Mouse (Mus musculus) intestine, embryonic 15.5 days (tissue): ENCODE results near the gene Tacc2. TPM values are rescaled to one million over a fixed set of nuclear protein-coding genes. Genes with fewer than 3 reads are reported as not detected.

Experiments used
- ATAC-seq: fragments of 200-750 bp; cut with Nextera tagmentation; 2 replicates; pipeline ENCODE4 v1.8.0; 2017; ENCODE audit warnings: moderate TSS enrichment, moderate library complexity
- H3K27ac ChIP-seq: fragments of 300-500 bp; sonication (generic); 2 replicates; pipeline ENCODE4 v1.5.1; 2015; ENCODE audit warnings: mild to moderate bottlenecking, inconsistent platforms
- H3K27me3 ChIP-seq: fragments of 300-500 bp; sonication (generic); replicated peaks from 2 replicates; pipeline ENCODE4 v1.6.1; 2015; ENCODE audit warnings: inconsistent platforms
- H3K36me3 ChIP-seq: fragments of 300-500 bp; sonication (generic); 2 replicates; pipeline ENCODE4 v1.6.1; 2015; ENCODE audit warnings: inconsistent platforms
- H3K4me1 ChIP-seq: fragments of 300-500 bp; sonication (generic); replicated peaks from 2 replicates; pipeline ENCODE4 v1.6.1; 2015; ENCODE audit warnings: inconsistent platforms
- H3K4me2 ChIP-seq: fragments of 300-500 bp; sonication (generic); replicated peaks from 2 replicates; pipeline ENCODE4 v1.6.1; 2015; ENCODE audit warnings: mild to moderate bottlenecking, inconsistent platforms
- H3K4me3 ChIP-seq: fragments of 300-500 bp; sonication (generic); replicated peaks from 2 replicates; pipeline ENCODE4 v1.5.1; 2015; ENCODE audit warnings: inconsistent platforms
- H3K9ac ChIP-seq: fragments of 300-500 bp; sonication (generic); 2 replicates; pipeline ENCODE4 v1.6.1; 2015; ENCODE audit warnings: inconsistent platforms
- H3K9me3 ChIP-seq: fragments of 300-500 bp; sonication (generic); 2 replicates; pipeline ENCODE4 v1.6.1; 2016; ENCODE audit warnings: inconsistent platforms
- WGBS: fragments of 180-500 bp; shearing (Covaris S2); methylation state at CpG from one replicate; pipeline ENCODE4 v1.1.7; 2015; 5-methylcytosine and 5-hydroxymethylcytosine counted together
- polyA plus RNA-seq: library from polyadenylated mRNA; unstranded; fragments of >200 nt; fragmentation: Nextera tagmentation; extraction: Ambion mirVana; gene quantifications from 2 replicates; pipeline ENCODE4 v1.2.1, GENCODE M21; 2015

Gene Tacc2
- polyA plus RNA-seq, 1 experiment from 2014 or later: 27.8 TPM

DNA sequence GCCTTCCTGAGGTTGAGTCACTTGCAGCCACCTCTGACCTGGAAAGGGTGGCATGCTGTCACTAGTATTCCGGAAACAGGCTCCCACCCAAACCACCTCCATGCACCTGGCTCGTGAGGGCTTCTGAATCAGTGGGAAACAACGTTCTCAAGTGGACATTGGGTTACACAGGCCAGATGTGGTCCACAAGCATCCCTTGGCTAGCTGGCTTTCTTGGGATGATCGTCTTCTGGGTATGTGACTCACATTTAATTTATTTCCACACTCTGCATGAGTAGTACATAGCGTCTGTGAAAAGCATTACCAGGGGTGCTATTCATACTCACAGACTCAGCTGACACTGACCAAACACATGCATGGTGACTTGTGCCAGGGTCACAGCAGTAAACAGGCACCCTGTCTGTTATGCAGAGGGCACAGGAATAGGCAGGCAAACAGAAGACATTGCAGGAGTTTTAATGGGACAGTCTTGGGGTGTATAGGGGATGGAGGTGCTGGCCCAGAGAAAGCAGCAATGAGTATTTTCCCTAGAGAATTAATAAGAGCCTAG is 205.3 kb downstream of the Tacc2 start:
- Histone ChIP-seq H3K4me2 (no peak overlapping the region), H3K4me1 (peaks cover 9% of the 10 kb centered on the region), H3K9ac (no peak overlapping the region), H3K36me3 (no peaks in the 10 kb centered on the region), H3K4me3 (no peak overlapping the region), H3K27ac (no peak overlapping the region), H3K9me3 (no peaks in the 10 kb centered on the region), H3K27me3 (no peaks in the 10 kb centered on the region)
- WGBS: 57% methylated on average over 5 of the region's 5 CpGs
- no peak for ATAC-seq

DNA sequence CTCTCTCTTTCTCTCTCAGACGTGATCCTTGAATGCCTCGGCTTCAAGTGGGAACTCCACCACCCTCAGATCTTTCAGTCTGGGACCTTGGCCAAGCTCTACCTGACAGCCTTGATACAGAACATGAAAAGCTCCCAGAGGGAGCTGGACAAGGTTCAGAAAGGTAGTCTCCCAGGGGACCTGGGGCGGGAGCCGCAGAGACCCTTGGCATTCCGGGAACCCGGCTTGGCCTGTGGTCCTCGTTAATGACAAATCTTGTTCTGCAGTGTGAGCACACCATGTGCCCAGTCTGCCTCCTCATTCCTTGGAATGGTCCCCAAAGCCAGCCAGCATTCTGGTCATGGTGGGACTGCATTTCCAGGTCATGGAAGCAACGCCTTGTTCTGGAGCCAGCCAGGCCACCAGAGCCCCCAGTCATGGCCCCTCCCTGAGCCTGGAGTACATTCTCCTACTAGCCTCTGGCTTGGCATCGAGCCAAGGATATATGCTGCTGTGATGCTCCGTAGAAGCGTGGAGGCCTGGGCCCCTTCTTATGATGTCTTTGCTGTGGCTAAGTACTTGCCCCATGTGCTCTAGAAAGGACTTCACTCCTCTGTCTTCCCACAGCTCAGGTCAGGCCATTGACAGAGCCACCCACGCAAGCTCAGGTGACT is 208.8 kb downstream of the Tacc2 start:
- WGBS: 62% methylated on average over 12 of the region's 12 CpGs

DNA sequence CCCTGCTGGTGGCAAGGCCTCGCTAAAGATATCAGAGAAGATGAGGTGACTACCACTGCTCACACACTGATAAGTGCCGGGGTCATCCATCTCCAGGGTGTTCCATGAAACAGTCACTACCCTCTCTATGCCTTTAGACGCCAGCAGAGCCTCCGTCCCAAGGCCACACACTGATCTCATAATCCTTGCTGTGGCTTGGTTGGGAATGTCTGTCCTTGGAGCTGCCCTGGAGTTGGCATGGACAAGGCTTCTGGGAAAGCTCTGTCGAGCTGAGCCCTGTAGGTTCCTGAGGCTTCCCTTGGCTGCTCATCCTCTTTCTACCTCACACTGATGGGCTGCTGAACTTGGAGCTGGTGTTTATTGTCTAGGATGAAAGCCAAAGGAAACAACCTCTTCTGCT is 209.5 kb downstream of the Tacc2 start:
- Histone ChIP-seq H3K4me3 (no peak overlapping the region), H3K4me2 (no peak overlapping the region), H3K27ac (no peak overlapping the region), H3K9ac (no peak overlapping the region), H3K4me1 (peaks cover 9% of the 10 kb centered on the region), H3K9me3 (no peaks in the 10 kb centered on the region), H3K27me3 (no peaks in the 10 kb centered on the region), H3K36me3 (no peaks in the 10 kb centered on the region)
- no peak for ATAC-seq
- WGBS: 72% methylated on average over 5 of the region's 5 CpGs

More for the DNA sequence above, 208.8 kb downstream of the Tacc2 start:
- peak; percentile 65 for ATAC-seq
- H3K4me1 ChIP-seq: peaks cover 9% of the 10 kb centered on the region
- no peaks in the 10 kb centered on the region for H3K27me3 ChIP-seq
- H3K9ac ChIP-seq: no peak overlapping the region
- H3K27ac ChIP-seq: no peak overlapping the region
- H3K36me3 ChIP-seq: no peaks in the 10 kb centered on the region
- no peak overlapping the region for H3K4me2 ChIP-seq
- no peak overlapping the region for H3K4me3 ChIP-seq
- no peaks in the 10 kb centered on the region for H3K9me3 ChIP-seq

DNA sequence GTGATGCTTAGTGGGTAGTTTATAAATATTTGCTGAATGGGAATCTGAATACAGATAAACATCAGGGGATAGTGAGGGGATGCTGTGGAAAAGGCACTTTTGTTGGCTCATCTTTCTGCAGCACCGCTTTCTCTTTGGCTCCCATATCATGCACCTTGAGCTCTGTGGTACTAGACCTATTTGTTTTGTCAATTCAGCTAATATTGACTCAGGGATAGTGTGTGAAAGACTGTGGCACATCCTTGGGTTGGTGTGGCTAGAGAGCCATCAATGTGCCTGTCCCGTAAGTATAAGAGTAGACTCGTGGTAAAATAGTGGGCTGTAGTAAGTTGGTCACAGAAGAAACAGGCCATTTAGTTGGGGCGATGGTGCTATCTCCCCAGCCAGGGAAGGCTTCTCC is 210.3 kb downstream of the Tacc2 start:
- H3K27me3 ChIP-seq: no peaks in the 10 kb centered on the region
- 77% methylated on average over 4 of the region's 4 CpGs for WGBS

DNA sequence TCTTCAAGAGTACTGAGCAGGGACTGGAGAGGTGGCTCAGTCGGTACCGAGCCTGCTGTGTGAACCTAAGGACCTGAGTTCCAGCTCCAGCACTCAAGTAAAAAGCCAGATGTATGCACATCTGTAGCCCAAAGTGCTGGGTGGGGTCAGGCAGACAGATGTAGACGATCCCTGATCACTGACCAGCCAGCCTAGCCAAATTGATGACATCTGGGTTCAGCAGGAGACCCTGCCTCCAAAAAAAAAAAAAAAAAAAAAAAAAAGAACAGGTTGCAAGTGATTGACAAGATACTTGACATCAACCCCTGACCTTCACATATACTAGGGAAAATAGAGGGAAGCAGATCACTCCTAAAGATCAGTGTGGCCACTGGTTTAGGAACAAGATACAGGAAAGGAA is 211.7 kb downstream of the Tacc2 start:
- ATAC-seq: no peak
- Histone ChIP-seq H3K9me3 (no peaks in the 10 kb centered on the region), H3K36me3 (no peaks in the 10 kb centered on the region), H3K9ac (no peak overlapping the region), H3K27me3 (no peaks in the 10 kb centered on the region), H3K4me3 (no peak overlapping the region), H3K4me1 (peaks cover 9% of the 10 kb centered on the region), H3K4me2 (no peak overlapping the region), H3K27ac (no peak overlapping the region)
- 84% methylated on average over 3 of the region's 3 CpGs for whole genome bisulfite sequencing

More for the DNA sequence above, 210.3 kb downstream of the Tacc2 start:
- H3K4me2 ChIP-seq: no peak overlapping the region
- no peaks in the 10 kb centered on the region for H3K9me3 ChIP-seq
- no peak overlapping the region for H3K9ac ChIP-seq
- no peak overlapping the region for H3K4me3 ChIP-seq
- no peak for ATAC-seq
- no peaks in the 10 kb centered on the region for H3K36me3 ChIP-seq
- peaks cover 9% of the 10 kb centered on the region for H3K4me1 ChIP-seq
- H3K27ac ChIP-seq: no peak overlapping the region

DNA sequence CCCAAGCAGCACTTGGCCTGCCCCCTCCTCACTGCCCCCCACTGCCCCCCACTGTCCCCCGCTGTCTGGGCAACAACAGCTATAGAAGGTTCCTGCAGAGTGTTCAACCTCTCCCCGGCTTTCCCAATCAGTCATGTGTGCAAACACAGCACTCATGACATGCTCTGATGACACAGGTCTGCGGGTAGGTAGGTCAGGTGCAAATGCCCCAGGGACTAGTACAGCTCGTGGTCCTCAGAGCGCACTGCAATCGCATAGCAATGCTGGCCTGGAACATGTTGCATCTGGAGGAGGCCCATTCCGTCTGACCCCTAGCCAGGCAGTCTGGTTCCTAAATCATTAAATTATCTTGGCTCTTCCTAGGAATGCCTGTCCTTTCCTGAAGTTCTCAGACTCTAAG is 212.2 kb downstream of the Tacc2 start:
- 81% methylated on average over 7 of the region's 7 CpGs for WGBS
- no peak overlapping the region for H3K4me3 ChIP-seq

DNA sequence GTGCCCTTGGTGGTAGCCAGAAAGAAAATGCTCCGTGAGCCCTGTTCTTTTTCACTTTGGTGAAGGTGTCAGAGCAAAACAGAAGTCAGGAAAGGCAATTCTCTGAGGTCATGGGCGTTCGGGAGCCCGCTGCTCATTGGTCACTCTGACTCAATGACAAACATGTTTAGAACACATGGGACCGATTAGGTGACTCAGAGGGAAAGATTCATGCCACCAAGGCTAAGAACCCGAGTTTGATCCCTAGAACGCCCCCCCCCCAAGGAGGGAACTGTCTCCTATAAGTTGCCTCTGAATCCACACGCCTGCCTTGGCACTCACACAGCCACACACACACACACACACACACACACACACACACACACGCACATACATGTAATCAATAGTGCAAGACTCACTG is 216.4 kb downstream of the Tacc2 start:
- Histone ChIP-seq H3K27ac (no peak overlapping the region), H3K36me3 (no peaks in the 10 kb centered on the region), H3K9ac (no peak overlapping the region), H3K4me2 (no peak overlapping the region), H3K27me3 (no peaks in the 10 kb centered on the region), H3K4me3 (no peak overlapping the region), H3K9me3 (no peaks in the 10 kb centered on the region), H3K4me1 (no peaks in the 10 kb centered on the region)
- WGBS: 77% methylated on average over 9 of the region's 9 CpGs
- no peak for ATAC-seq

More for the DNA sequence above, 212.2 kb downstream of the Tacc2 start:
- Histone ChIP-seq H3K4me2 (no peak overlapping the region), H3K9me3 (no peaks in the 10 kb centered on the region), H3K4me1 (peaks cover 9% of the 10 kb centered on the region), H3K9ac (no peak overlapping the region), H3K27ac (no peak overlapping the region), H3K36me3 (no peaks in the 10 kb centered on the region), H3K27me3 (no peaks in the 10 kb centered on the region)
- ATAC-seq: no peak

DNA sequence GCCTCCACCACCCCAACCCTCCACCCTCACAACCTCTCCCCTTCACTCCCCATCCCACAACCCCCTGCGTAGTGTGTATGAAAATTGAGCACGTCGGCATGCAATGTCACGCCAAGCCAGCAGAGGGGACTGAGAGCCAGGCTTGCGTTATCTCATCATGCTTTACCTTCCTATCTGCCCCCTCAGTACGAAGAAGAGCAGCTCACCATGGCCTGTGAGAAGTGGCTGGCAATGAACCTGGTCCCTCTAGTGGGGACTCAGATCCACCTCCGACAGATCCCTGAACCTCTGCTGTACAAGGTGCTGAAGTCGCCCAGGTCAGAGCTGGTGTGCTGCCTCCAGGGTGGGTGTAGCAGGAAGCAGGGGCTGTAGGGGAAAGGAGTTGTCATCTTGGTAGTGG is 219.5 kb downstream of the Tacc2 start:
- Histone ChIP-seq H3K27me3 (no peaks in the 10 kb centered on the region), H3K27ac (no peak overlapping the region), H3K9me3 (no peaks in the 10 kb centered on the region), H3K9ac (no peak overlapping the region), H3K4me1 (no peaks in the 10 kb centered on the region), H3K36me3 (no peaks in the 10 kb centered on the region), H3K4me3 (no peak overlapping the region), H3K4me2 (no peak overlapping the region)
- 70% methylated on average over 8 of the region's 8 CpGs for WGBS
- no peak for ATAC-seq

DNA sequence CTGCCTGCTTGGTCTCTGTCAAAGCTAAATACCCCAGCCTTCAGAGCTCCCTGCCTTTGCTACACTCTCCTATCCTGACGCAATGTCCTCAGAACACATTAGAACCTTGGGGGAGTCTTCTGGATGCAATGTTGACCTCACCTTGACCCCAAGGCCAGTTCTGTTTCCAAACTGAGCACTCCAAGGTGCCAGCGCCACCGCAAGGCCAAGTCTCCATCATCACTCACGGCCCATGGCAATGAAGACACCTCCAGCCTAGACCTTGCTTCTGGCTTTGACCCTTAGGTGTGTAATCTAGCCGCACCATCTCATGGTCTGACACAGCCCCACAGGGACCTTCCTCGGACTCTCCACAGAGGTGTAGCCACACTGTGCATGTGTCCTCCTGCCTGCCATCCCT is 220.3 kb downstream of the Tacc2 start:
- no peak for ATAC-seq
- H3K9me3 ChIP-seq: no peaks in the 10 kb centered on the region
- H3K9ac ChIP-seq: no peak overlapping the region
- H3K4me3 ChIP-seq: no peak overlapping the region
- H3K27me3 ChIP-seq: no peaks in the 10 kb centered on the region
- no peak overlapping the region for H3K27ac ChIP-seq
- no peak overlapping the region for H3K4me2 ChIP-seq
- 86% methylated on average over 6 of the region's 6 CpGs for WGBS
- H3K4me1 ChIP-seq: no peaks in the 10 kb centered on the region
- no peaks in the 10 kb centered on the region for H3K36me3 ChIP-seq

DNA sequence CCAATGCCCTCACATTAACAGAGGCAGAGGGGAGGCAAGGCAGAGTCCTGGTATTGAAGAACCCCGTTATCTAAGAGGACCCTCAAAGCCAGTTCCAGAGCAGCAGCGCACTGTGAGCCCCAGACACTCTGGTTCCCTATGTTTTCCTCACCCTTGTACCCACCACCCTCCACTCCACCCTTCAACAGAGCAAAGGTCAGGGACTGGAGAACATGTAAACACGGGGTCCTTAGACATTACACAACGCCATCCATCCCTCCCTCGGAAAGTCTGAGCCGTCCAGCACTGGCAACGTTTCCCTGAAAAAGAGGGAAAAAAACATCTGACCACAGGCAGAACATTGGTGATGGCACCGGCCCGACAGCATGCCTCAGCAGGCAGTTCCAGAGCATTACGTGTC is 222.2 kb downstream of the Tacc2 start:
- H3K36me3 ChIP-seq: no peaks in the 10 kb centered on the region
- no peaks in the 10 kb centered on the region for H3K4me1 ChIP-seq
- no peak overlapping the region for H3K4me2 ChIP-seq
- 55% methylated on average over 10 of the region's 10 CpGs for WGBS
- H3K4me3 ChIP-seq: no peak overlapping the region
- no peak overlapping the region for H3K9ac ChIP-seq
- no peak overlapping the region for H3K27ac ChIP-seq
- no peak for ATAC-seq
- H3K9me3 ChIP-seq: no peaks in the 10 kb centered on the region
- H3K27me3 ChIP-seq: no peaks in the 10 kb centered on the region

DNA sequence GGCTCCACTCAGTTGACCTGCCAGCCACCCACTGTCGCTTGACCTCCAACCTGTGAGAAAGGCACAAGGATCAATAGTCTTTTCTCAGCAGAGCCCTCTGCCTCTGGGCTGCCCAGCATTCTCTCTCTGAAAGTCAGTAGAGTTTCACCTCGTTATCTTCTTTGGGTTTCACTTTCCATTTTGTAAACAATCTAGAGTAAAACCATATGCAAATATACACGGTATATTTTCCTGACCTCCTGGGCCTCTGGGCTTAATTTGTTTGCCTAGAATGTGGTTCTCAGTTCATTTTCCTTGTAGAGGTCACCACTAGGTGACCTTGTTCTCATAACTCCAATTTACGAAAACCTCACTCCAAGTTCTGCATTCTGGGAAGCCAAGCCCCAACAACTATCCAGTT is 223.4 kb downstream of the Tacc2 start:
- H3K9ac ChIP-seq: no peak overlapping the region
- 40% methylated on average over 4 of the region's 4 CpGs for WGBS
- ATAC-seq: no peak
- no peak overlapping the region for H3K4me3 ChIP-seq
- H3K4me1 ChIP-seq: no peaks in the 10 kb centered on the region
- no peaks in the 10 kb centered on the region for H3K36me3 ChIP-seq
- H3K27ac ChIP-seq: no peak overlapping the region
- no peaks in the 10 kb centered on the region for H3K9me3 ChIP-seq
- H3K4me2 ChIP-seq: no peak overlapping the region
- no peaks in the 10 kb centered on the region for H3K27me3 ChIP-seq

DNA sequence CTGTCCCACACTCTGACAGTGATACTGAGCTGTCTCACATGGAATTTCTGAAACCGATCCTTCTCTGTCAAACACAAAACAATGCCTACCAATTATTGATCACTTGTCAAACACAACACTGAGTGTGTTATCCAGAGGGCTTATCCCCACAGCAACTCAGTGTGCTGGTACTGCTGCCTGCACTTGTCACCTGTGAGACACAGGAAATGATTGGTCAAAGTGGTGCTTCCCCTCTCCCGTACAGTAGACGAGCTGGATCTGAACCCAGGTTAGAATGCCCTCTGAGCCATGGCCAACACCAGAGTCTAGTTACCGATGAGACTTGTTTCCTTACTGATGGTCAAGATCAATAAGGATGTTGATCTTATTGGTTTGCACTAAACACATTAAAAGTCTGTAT is 224.6 kb downstream of the Tacc2 start:
- H3K36me3 ChIP-seq: no peaks in the 10 kb centered on the region
- no peak for ATAC-seq
- H3K27ac ChIP-seq: no peak overlapping the region
- no peak overlapping the region for H3K9ac ChIP-seq
- WGBS: 86% methylated on average over 4 of the region's 4 CpGs
- H3K4me2 ChIP-seq: no peak overlapping the region
- H3K4me1 ChIP-seq: no peaks in the 10 kb centered on the region
- H3K27me3 ChIP-seq: no peaks in the 10 kb centered on the region
- H3K4me3 ChIP-seq: no peak overlapping the region
- H3K9me3 ChIP-seq: no peaks in the 10 kb centered on the region

DNA sequence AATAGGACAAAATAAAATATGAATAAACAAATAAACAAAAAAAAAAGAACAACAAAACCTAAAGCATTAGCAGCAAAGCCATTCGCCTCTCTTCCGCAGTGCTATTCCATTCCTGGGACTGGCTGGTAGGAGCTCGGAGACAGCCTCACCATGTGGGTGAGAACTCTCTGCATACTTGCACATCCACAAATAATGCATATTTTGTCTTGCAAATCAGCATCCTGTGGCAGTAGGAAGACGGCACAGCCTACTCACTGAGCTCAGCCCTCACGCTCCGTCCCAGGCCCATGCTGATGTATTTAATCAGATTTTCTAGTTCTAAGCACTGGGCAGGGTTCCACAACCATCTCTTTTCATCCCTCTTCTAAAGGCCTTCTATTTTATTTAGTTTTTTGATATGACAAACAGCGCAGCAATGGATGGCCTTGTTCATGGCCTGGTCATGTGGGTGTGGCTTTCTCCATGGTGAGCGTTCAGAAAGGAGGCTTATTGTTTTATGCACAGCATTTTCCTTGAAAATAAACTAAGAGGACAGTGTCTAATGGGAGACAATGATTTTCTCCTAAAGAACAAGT is 226.1 kb downstream of the Tacc2 start:
- H3K4me1 ChIP-seq: peaks cover 6% of the 10 kb centered on the region; the same call in 1 of the 2 replicates
- no peak overlapping the region for H3K27ac ChIP-seq
- H3K4me2 ChIP-seq: no peak overlapping the region
- H3K27me3 ChIP-seq: no peaks in the 10 kb centered on the region
- H3K4me3 ChIP-seq: no peak overlapping the region
- no peak for ATAC-seq
- H3K36me3 ChIP-seq: no peaks in the 10 kb centered on the region
- H3K9ac ChIP-seq: no peak overlapping the region
- 86% methylated on average over 8 of the region's 8 CpGs for WGBS
- no peaks in the 10 kb centered on the region for H3K9me3 ChIP-seq
